Mouse (Mus musculus) adrenal gland, postnatal 10 days (tissue): ENCODE data around the gene Retnla. TPM values are rescaled to one million over a fixed set of nuclear protein-coding genes. Genes with fewer than 3 reads are reported as not detected.

Source experiments
- total RNA-seq, 2 experiments: library from RNA; stranded (reverse); gene quantifications; 2 replicates each; pipeline ENCODE4 v1.2.3; 2021

Retnla gene
- total RNA-seq, 2 experiments from 2014 or later = 10.5 to 13.0 TPM

Other genes with a start within 250 kb of the Retnla start
- gene Trat1, start 70.5 kb upstream of the Retnla start, total RNA-seq = under 1 TPM; 0.33 to 0.75 TPM
- not detected for gene Retnlb, start 25.7 kb upstream of the Retnla start, total RNA-seq
- 10 to 100 TPM in 1 of 2 experiments, 1 to 10 TPM in 1; 6.5 to 15.9 TPM for gene Retnlg, start 30.1 kb downstream of the Retnla start, total RNA-seq
- 10 to 100 TPM; 14.5 to 19.1 TPM for gene Dzip3, start 151.6 kb downstream of the Retnla start, total RNA-seq
- 1 to 10 TPM; 7.4 to 7.7 TPM for gene Cip2a, start 151.6 kb downstream of the Retnla start, total RNA-seq
- gene Myh15, start 214.9 kb downstream of the Retnla start, total RNA-seq = not detected